Mouse (Mus musculus) midbrain, embryonic 14.5 days (tissue): ENCODE data around the gene Dclk1. TPM values are rescaled to one million over a fixed set of nuclear protein-coding genes. Genes with fewer than 3 reads are reported as not detected.

ENCODE experiments used
- ATAC-seq: fragments of 200-750 bp; cut with Nextera tagmentation; 2 replicates; pipeline ENCODE4 v1.8.0; 2017; ENCODE audit warnings: moderate number of reproducible peaks, moderate library complexity; ENCODE audit not compliant: low FRiP score, low TSS enrichment
- DNase-seq: peaks from one replicate; pipeline ENCODE4 v3.0.0-alpha.2; 2015
- H3K27ac ChIP-seq: fragments of 300-500 bp; sonication (generic); replicated peaks from 2 replicates; pipeline ENCODE4 v1.5.1; 2014; ENCODE audit warnings: mild to moderate bottlenecking, low read depth, low read length, moderate library complexity
- H3K27me3 ChIP-seq: fragments of 300-500 bp; sonication (generic); 2 replicates; pipeline ENCODE4 v1.6.1; 2014; ENCODE audit warnings: low read length, control low read depth, mixed read lengths; ENCODE audit not compliant: control insufficient read depth, insufficient read depth
- H3K36me3 ChIP-seq: fragments of 300-500 bp; sonication (generic); 2 replicates; pipeline ENCODE4 v1.6.1; 2014; ENCODE audit warnings: low read length, control low read depth; ENCODE audit not compliant: control insufficient read depth, insufficient read depth
- H3K4me1 ChIP-seq: fragments of 300-500 bp; sonication (generic); 2 replicates; pipeline ENCODE4 v1.6.1; 2014; ENCODE audit warnings: mild to moderate bottlenecking, antibody characterized with exemption, low read length, control low read depth; ENCODE audit not compliant: control insufficient read depth, insufficient read depth
- H3K4me2 ChIP-seq: fragments of 300-500 bp; sonication (generic); 2 replicates; pipeline ENCODE4 v1.6.1; 2014; ENCODE audit warnings: mild to moderate bottlenecking, low read length, moderate library complexity
- H3K4me3 ChIP-seq: fragments of 300-500 bp; sonication (generic); replicated peaks from 2 replicates; pipeline ENCODE4 v1.5.1; 2014; ENCODE audit warnings: low read depth, low read length
- H3K9ac ChIP-seq: fragments of 300-500 bp; sonication (generic); replicated peaks from 2 replicates; pipeline ENCODE4 v1.6.1; 2014; ENCODE audit warnings: mild to moderate bottlenecking, low read length, moderate library complexity
- H3K9me3 ChIP-seq: fragments of 300-500 bp; sonication (generic); 2 replicates; pipeline ENCODE4 v1.6.1; 2016; ENCODE audit warnings: low read length, control low read depth, mixed read lengths; ENCODE audit not compliant: control insufficient read depth
- WGBS: fragments of 180-500 bp; shearing (Covaris S2); extraction: QIAGEN DNeasy Blood & Tissue Kit; methylation state at CpG from one replicate; pipeline ENCODE4 v1.1.7; 2014; 5-methylcytosine and 5-hydroxymethylcytosine counted together
- polyA plus RNA-seq: library from polyadenylated mRNA; unstranded; fragments of >200 nt; fragmentation: Nextera tagmentation; extraction: Ambion mirVana; gene quantifications from 2 replicates; pipeline ENCODE4 v1.2.1, GENCODE M21; 2014

The Dclk1 gene
- polyA plus RNA-seq, 1 experiment from 2014 or later: 323 TPM

DNA sequence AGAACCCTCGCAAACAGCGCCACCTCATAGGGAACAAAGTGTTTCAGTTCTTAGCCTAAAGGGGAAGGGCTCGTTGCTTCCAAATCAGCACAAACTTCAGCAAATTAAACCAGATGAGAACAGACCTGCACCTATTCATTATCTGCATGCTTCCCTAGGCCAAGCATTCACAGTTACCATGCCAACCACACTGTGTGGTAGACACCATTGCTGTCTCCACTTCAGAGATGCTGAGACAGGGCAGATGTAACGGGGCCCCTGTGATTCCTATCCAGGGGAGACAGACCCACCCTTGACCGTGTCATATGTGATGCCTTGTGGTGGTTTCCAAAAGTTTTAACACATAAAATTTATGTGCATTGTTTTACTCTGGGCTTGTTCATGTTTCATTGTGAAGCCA lies 28.8 kb downstream of the Dclk1 start:
- ATAC-seq: no peak
- Histone ChIP-seq H3K9ac (no peak overlapping the region), H3K27me3 (no peaks in the 10 kb centered on the region), H3K4me3 (no peak overlapping the region), H3K36me3 (0 out of 2 replicates have a peak, but pooled peaks cover 5% of the 10 kb centered on the region), H3K9me3 (no peaks in the 10 kb centered on the region), H3K27ac (no peak overlapping the region), H3K4me1 (peaks cover 11% of the 10 kb centered on the region; the same call in 1 of the 2 replicates), H3K4me2 (no peak overlapping the region)
- WGBS: 47% methylated on average over 5 of the region's 5 CpGs
- DNase-seq: peak; percentile 29

DNA sequence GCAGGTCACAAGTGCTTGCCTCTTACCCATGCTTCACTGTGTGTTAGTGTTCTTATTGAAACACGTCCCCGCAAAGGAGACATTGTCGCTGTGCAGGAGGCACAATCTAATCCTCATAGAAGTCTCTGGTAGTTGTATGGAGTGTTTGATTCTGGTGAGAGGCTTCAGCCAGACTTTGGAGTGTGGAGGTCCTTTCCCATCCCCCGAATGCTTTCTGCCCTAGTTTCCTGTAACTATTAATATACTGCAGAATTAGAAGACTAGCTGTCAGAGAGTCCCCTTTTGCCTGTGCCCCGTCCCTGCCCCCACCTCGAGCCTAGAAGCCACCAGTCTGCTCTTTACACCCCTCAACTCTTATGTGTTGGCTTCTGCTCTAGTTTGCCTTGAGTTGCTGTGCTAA lies 30.4 kb downstream of the Dclk1 start:
- no peak for DNase-seq
- H3K9ac ChIP-seq: no peak overlapping the region
- no peak for ATAC-seq
- H3K9me3 ChIP-seq: no peaks in the 10 kb centered on the region
- H3K36me3 ChIP-seq: 0 out of 2 replicates have a peak, but pooled peaks cover 3% of the 10 kb centered on the region
- no peak overlapping the region for H3K27ac ChIP-seq
- 91% methylated on average over 6 of the region's 6 CpGs for WGBS
- no peak overlapping the region for H3K4me2 ChIP-seq
- H3K4me3 ChIP-seq: no peak overlapping the region
- H3K27me3 ChIP-seq: no peaks in the 10 kb centered on the region
- H3K4me1 ChIP-seq: peaks cover 11% of the 10 kb centered on the region; the same call in 1 of the 2 replicates

DNA sequence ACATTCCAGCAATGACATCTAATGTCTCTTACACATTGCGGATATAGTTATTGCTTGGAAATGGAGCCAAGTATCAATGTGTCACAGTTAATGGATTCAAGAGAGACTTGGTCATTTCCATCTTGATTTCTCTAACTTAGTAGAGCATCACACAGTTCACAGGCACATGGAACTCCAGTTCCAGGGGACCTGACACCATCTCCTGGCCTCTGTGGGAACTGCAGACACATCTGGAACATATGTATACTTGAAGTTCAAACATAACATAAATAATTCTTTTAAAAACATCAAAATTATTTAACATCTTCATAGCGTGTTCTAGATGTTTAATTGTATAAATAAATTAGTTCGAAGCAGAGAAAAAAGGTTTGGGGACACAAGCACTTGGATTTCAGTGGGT lies 34.3 kb downstream of the Dclk1 start:
- Histone ChIP-seq H3K4me1 (peaks cover 9% of the 10 kb centered on the region; the same call in 1 of the 2 replicates), H3K27me3 (no peaks in the 10 kb centered on the region), H3K27ac (no peak overlapping the region), H3K36me3 (no peaks in the 10 kb centered on the region), H3K4me2 (no peak overlapping the region), H3K4me3 (no peak overlapping the region), H3K9me3 (no peaks in the 10 kb centered on the region), H3K9ac (no peak overlapping the region)
- 95% methylated on average over 3 of the region's 3 CpGs for WGBS
- DNase-seq (no peak), ATAC-seq (no peak)

DNA sequence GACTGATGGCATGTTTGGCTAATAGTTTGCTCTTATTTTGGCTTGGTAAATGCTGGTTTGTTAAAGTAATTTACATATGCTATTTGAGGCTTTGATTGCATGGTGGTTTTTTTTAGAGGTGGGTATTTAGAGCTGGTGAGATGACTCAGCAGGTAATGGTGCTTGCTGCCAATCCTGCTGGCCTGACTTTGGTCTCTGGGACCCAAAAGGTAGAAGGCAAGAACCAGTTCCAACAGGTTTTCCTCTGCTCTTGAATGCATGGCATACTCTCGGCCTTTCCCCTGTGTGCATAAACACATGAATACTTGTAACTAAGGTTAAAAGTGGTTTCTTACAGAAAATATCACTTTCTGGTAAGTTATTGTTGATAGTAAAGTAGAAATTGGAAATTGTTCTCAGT lies 34.7 kb downstream of the Dclk1 start:
- DNase-seq: no peak
- Histone ChIP-seq H3K4me3 (no peak overlapping the region), H3K9me3 (no peaks in the 10 kb centered on the region), H3K4me1 (peaks cover 9% of the 10 kb centered on the region; the same call in 1 of the 2 replicates), H3K27me3 (no peaks in the 10 kb centered on the region), H3K9ac (no peak overlapping the region), H3K36me3 (no peaks in the 10 kb centered on the region), H3K4me2 (no peak overlapping the region), H3K27ac (no peak overlapping the region)
- WGBS: 91% methylated on average over 1 of the region's 1 CpGs
- no peak for ATAC-seq

DNA sequence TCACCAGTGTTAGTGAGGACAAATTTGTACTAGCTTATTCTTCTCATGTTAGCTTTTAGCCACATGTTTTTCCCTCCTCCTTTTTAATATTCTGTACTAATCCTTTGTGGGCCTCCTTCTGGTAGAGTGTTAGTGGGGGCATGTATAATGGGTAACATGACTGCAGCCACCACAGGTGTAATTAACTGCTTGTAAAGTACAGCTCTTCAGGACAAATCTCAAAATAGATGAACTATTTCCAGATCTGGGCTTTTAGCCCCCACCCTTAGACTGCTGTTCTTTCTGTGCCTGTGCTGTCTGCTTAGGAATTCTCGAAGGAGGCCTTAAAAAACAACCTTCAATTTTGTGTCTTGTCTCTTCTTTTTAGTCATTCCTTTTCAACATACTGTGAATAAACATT lies 35.7 kb downstream of the Dclk1 start:
- peaks cover 9% of the 10 kb centered on the region; the same call in 1 of the 2 replicates for H3K4me1 ChIP-seq
- no peaks in the 10 kb centered on the region for H3K9me3 ChIP-seq
- DNase-seq: no peak
- no peak overlapping the region for H3K4me2 ChIP-seq
- no peak overlapping the region for H3K9ac ChIP-seq
- no peak overlapping the region for H3K27ac ChIP-seq
- H3K36me3 ChIP-seq: no peaks in the 10 kb centered on the region
- no peak overlapping the region for H3K4me3 ChIP-seq
- 85% methylated on average over 1 of the region's 1 CpGs for WGBS
- no peaks in the 10 kb centered on the region for H3K27me3 ChIP-seq
- ATAC-seq: no peak

DNA sequence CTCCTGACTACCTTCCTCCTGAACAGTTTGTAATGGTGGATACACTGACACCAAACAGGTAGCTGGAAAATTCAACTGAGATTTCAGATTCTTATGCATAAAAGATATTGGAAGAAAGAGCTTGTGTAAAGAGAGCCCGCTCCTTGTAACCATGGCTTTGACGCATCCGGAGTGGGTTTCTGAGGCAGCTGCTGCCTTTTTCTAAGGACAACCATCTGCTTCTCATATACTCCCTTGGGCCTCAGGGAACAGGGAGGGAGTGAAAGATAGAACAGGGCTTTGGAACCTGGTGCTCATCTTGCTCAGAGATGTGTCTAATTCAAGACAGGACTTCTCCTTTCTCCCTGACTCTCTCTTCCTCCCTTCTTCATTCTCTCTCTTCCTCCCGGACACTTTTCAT lies 37.8 kb downstream of the Dclk1 start:
- WGBS: 65% methylated on average over 4 of the region's 4 CpGs

DNA sequence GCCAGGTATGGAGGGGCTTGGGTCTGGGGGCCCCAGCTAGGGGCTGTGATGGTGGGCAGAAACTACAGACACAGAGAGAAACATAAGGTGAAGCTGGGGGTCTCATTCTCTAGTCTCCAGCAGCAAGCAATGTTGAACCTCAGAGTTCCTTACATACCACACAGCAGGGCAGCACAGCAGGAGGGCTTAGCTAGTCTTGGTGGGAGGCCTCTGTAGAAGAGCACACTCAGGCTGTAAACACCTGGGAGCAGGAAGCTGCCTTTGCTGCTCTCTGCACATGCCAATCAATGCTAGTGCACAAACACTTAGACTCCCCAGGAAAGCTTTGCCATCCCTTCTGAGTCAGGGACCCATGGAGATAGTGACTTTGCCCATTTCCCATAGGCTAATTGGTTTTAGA lies 38.3 kb downstream of the Dclk1 start:
- Histone ChIP-seq H3K9me3 (no peaks in the 10 kb centered on the region), H3K27me3 (no peaks in the 10 kb centered on the region), H3K27ac (no peak overlapping the region), H3K36me3 (no peaks in the 10 kb centered on the region), H3K9ac (no peak overlapping the region), H3K4me3 (no peak overlapping the region), H3K4me2 (no peak overlapping the region), H3K4me1 (peaks cover 32% of the 10 kb centered on the region)
- DNase-seq (no peak), ATAC-seq (no peak)

More for the DNA sequence above, 37.8 kb downstream of the Dclk1 start:
- Histone ChIP-seq H3K36me3 (no peaks in the 10 kb centered on the region), H3K4me3 (no peak overlapping the region), H3K4me1 (peaks cover 27% of the 10 kb centered on the region), H3K27me3 (no peaks in the 10 kb centered on the region), H3K9me3 (no peaks in the 10 kb centered on the region), H3K27ac (no peak overlapping the region), H3K4me2 (no peak overlapping the region), H3K9ac (no peak overlapping the region)
- ATAC-seq (no peak), DNase-seq (no peak)

DNA sequence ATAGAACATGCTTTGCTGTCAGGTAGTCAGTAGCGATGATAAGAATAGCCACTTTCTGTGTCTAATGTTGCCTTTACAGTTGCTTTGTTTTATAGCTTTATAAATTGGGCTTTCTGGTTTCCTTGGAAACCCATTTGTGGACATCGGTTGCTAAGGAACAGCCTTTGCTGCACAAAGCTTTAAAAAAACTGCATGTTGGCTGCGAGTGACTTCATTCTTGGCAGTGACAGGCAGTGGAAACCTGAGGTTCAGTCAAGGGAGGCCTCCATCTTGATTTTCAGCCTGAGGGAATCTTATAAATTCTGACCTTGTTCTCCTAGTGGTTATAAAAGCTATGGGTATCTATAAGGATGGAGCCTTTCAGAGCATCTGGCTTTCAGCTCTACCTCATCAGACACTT lies 42.1 kb downstream of the Dclk1 start:
- DNase-seq (peak; percentile 87), ATAC-seq (no peak; the same call in 1 of the 2 replicates)
- no peak overlapping the region for H3K4me3 ChIP-seq
- 10% methylated on average over 3 of the region's 3 CpGs for WGBS
- H3K36me3 ChIP-seq: no peaks in the 10 kb centered on the region
- no peak overlapping the region; the same call in 1 of the 2 replicates for H3K9ac ChIP-seq
- peak overlapping the region; percentile 81 for H3K27ac ChIP-seq
- H3K9me3 ChIP-seq: no peaks in the 10 kb centered on the region
- peaks cover 27% of the 10 kb centered on the region for H3K4me1 ChIP-seq
- H3K4me2 ChIP-seq: peak overlapping the region; percentile 26
- H3K27me3 ChIP-seq: no peaks in the 10 kb centered on the region

DNA sequence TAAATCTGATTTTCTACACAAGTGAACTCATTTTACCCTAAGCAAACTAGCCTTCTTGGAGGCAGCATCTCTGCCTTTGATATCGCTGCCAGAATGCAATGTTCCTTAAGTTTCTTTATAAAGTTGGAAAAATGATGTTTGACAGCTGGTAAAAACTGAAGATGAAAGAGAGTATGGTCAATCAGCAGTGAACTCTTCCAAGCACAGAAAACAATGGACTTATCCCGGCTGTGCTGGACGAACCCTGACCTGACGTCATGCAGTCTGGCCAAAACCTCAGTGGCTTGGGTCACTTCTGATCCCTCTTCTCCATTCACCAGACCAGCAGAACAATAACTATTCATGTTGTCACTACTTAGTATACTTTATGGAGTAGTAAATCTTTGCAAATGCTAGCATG lies 46.6 kb downstream of the Dclk1 start:
- peaks cover 25% of the 10 kb centered on the region for H3K4me1 ChIP-seq
- no peak overlapping the region for H3K27ac ChIP-seq
- WGBS: 35% methylated on average over 4 of the region's 4 CpGs
- H3K27me3 ChIP-seq: no peaks in the 10 kb centered on the region
- 0 out of 2 replicates have a peak, but pooled peaks cover 3% of the 10 kb centered on the region for H3K36me3 ChIP-seq
- no peak overlapping the region for H3K4me2 ChIP-seq
- H3K9me3 ChIP-seq: no peaks in the 10 kb centered on the region
- ATAC-seq (no peak), DNase-seq (no peak)
- H3K9ac ChIP-seq: no peak overlapping the region
- H3K4me3 ChIP-seq: no peak overlapping the region
